Mouse (Mus musculus): ENCODE measurements around the gene A930002H24Rik. TPM values are rescaled to one million over a fixed set of nuclear protein-coding genes. Genes with fewer than 3 reads are reported as not detected.

Gene A930002H24Rik
- polyA plus RNA-seq, 1 experiment from 2014 or later, result 0.52 TPM

GRCm38 (mm10) chr17:63836223-63836622 is 27.4 kb downstream of the A930002H24Rik start:
- DNase-seq (ENCODE audit: low spot score), result no peak

GRCm38 (mm10) chr17:63831550-63831949 is 32.0 kb downstream of the A930002H24Rik start:
- no peak for DNase-seq (ENCODE audit: low spot score)

- no peak for DNase-seq (ENCODE audit: low spot score)
Observed at GRCm38 (mm10) chr17:63828561-63829332, 34.8 kb downstream of the A930002H24Rik start.

- no peak for DNase-seq (ENCODE audit: low spot score)
Observed at GRCm38 (mm10) chr17:63826767-63827166, 36.8 kb downstream of the A930002H24Rik start.

GRCm38 (mm10) chr17:63826196-63826595 is 37.4 kb downstream of the A930002H24Rik start:
- DNase-seq (ENCODE audit: low spot score), result no peak

GRCm38 (mm10) chr17:63824141-63824540 is 39.5 kb downstream of the A930002H24Rik start:
- DNase-seq (ENCODE audit: low spot score), result no peak

- DNase-seq (ENCODE audit: low spot score), result no peak
Observed at GRCm38 (mm10) chr17:63818444-63819027, 45.1 kb downstream of the A930002H24Rik start.

- no peak for DNase-seq (ENCODE audit: low spot score)
Observed at GRCm38 (mm10) chr17:63813552-63813951, 50.0 kb downstream of the A930002H24Rik start.

Other genes starting within 250 kb of the A930002H24Rik start
- 5.1 and 6.8 TPM in 2 replicates for gene Fer, start 729 bp downstream of the A930002H24Rik start, polyA plus RNA-seq (2015; fragmentation: Nextera tagmentation; extraction: Ambion mirVana)